In the genomic region with DNA sequence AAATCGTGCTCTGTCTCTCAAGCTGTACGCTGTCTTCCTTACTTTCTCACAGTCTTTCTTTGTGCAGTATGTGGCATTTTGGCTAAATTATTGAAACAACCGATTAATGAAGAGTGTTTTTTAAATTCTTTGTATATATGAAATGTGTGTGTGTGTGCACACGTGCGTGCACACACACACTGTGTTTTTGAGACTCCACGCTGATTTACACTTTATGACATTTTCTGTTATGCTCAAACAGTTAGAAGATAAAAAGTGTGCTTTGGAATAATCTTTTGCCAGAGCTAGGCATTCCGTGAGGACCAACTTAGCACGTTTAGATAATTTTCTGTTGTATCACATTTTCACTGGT, we compare ENCODE assay signal across 26 mouse cellular contexts. TPM values are rescaled to one million over a fixed set of nuclear protein-coding genes. Genes with fewer than 3 reads are reported as not detected.
A peak's percentile ranks its signal among the peaks of the same experiment; 100 is the strongest.
DNase-seq lines count a peak whose midpoint lies in the region; ATAC-seq lines count a peak whose summit lies in the region.
"Had no signal": no experiment of that assay in that cellular context is flagged by ENCODE, and none has a peak within 500 bp of the region (broad histone marks: within the 10 kb centered on the region; RNA-seq: fewer than 3 reads in every experiment).

No protein-coding gene starts in this region.

- H3K4me1 ChIP-seq in erythroblast, embryonic 14.5 days (ENCODE audit: control insufficient read depth): peaks cover 77% of the 10 kb centered on the region
- peaks cover 85% of the 10 kb centered on the region for H3K4me1 ChIP-seq in megakaryocyte, embryonic 14.5 days
- no peaks in the 10 kb centered on the region for H3K4me1 ChIP-seq in brown adipose tissue, adult 24 weeks (ENCODE audit: control insufficient read depth, insufficient read depth, insufficient read length, low read length)
- H3K4me1 ChIP-seq in liver, embryonic 16.5 days (ENCODE audit: control insufficient read depth, low read depth, low read length): peaks cover 54% of the 10 kb centered on the region

- H3K27ac ChIP-seq in brown adipose tissue, adult 24 weeks (replicated peaks; ENCODE audit: low read depth, low read length): peak overlapping the region; percentile 8; the same call in 1 of the 2 replicates
- peak overlapping the region; percentile 81 for H3K27ac ChIP-seq in liver, embryonic 16.5 days (ENCODE audit: low read length)
- H3K27ac ChIP-seq: embryonic facial prominence, embryonic 13.5 days; forebrain, embryonic 12.5 days; heart, adult 2 months; heart, embryonic 13.5 days; hindbrain, embryonic 14.5 days; left cerebral cortex, adult 2 months; limb, embryonic 12.5 days had no signal

- peak overlapping the region; percentile 47; the same call in 1 of the 2 replicates for H3K9ac ChIP-seq in liver, embryonic 16.5 days (ENCODE audit: low read depth, low read length)
- H3K9ac ChIP-seq: embryonic facial prominence, embryonic 13.5 days; forebrain, embryonic 12.5 days; forebrain, postnatal 0 days; heart, embryonic 13.5 days; hindbrain, embryonic 14.5 days; limb, embryonic 12.5 days had no signal

- no peak for ATAC-seq in erythroblast, adult 5-6 weeks (replicated peaks; ENCODE audit: low FRiP score, poor library complexity, severe bottlenecking)
- no peak for ATAC-seq in megakaryocyte, adult 5-6 weeks (ENCODE audit: poor library complexity, severe bottlenecking)
- no peak for ATAC-seq in liver, embryonic 16.5 days (ENCODE audit: low read depth)
- no peak for ATAC-seq in activated CD4-positive, CD25-positive, alpha-beta regulatory T cell, adult 4 months
- ATAC-seq: forebrain, postnatal 0 days; intestine, postnatal 0 days; lung, postnatal 0 days; midbrain, embryonic 16.5 days had no signal

- no peaks in the 10 kb centered on the region for H3K9me3 ChIP-seq in erythroblast, embryonic 14.5 days (ENCODE audit: control insufficient read depth, low read length)
- no peaks in the 10 kb centered on the region for H3K9me3 ChIP-seq in megakaryocyte, embryonic 14.5 days
- no peaks in the 10 kb centered on the region for H3K9me3 ChIP-seq in liver, embryonic 16.5 days (replicated peaks; ENCODE audit: control insufficient read depth, low read length)
- H3K9me3 ChIP-seq: embryonic facial prominence, embryonic 13.5 days; forebrain, embryonic 12.5 days; heart, embryonic 13.5 days; limb, embryonic 12.5 days had no signal

- H3K4me2 ChIP-seq in liver, embryonic 16.5 days (ENCODE audit: low read depth, low read length): peak overlapping the region; percentile 75
- H3K4me2 ChIP-seq: embryonic facial prominence, embryonic 13.5 days; forebrain, embryonic 12.5 days; heart, embryonic 13.5 days; hindbrain, embryonic 14.5 days; limb, embryonic 12.5 days; midbrain, embryonic 11.5 days had no signal

- DNase-seq in adrenal gland, postnatal 36 days: no peak
- DNase-seq: cerebellum, adult 11-12 months; cerebellum, adult 9-11 months; forebrain, postnatal 0 days; kidney, adult 9 months; kidney, postnatal 10 days; right cerebral cortex, adult 18-20 months; right cerebral cortex, postnatal 4 days had no signal

- peaks cover 44% of the 10 kb centered on the region for H3K36me3 ChIP-seq in erythroblast, embryonic 14.5 days (ENCODE audit: control insufficient read depth)
- H3K36me3 ChIP-seq in megakaryocyte, embryonic 14.5 days (replicated peaks; ENCODE audit: low read length): no peaks in the 10 kb centered on the region
- H3K36me3 ChIP-seq in liver, embryonic 16.5 days (ENCODE audit: control insufficient read depth, insufficient read depth): no peaks in the 10 kb centered on the region
- H3K36me3 ChIP-seq: embryonic facial prominence, embryonic 13.5 days; forebrain, embryonic 12.5 days; heart, embryonic 13.5 days; limb, embryonic 12.5 days had no signal

- peaks cover 3% of the 10 kb centered on the region; the same call in 1 of the 2 replicates for H3K27me3 ChIP-seq in erythroblast, embryonic 14.5 days (ENCODE audit: control insufficient read depth)
- H3K27me3 ChIP-seq in megakaryocyte, embryonic 14.5 days (replicated peaks): peaks cover 4% of the 10 kb centered on the region
- H3K27me3 ChIP-seq in liver, embryonic 16.5 days (ENCODE audit: control insufficient read depth, insufficient read depth, low read depth, low read length): no peaks in the 10 kb centered on the region; the same call in 1 of the 2 replicates

- H3K4me3 ChIP-seq in erythroblast, embryonic 14.5 days (replicated peaks): peak overlapping the region; percentile 47
- peak overlapping the region; percentile 83 for H3K4me3 ChIP-seq in megakaryocyte, embryonic 14.5 days (replicated peaks)
- no peak overlapping the region for H3K4me3 ChIP-seq in brown adipose tissue, adult 24 weeks (ENCODE audit: insufficient read depth, low read depth, low read length)
- H3K4me3 ChIP-seq in liver, embryonic 16.5 days (ENCODE audit: low read depth, low read length): peak overlapping the region; percentile 26
- H3K4me3 ChIP-seq: embryonic facial prominence, embryonic 13.5 days; forebrain, embryonic 12.5 days; heart, adult 2 months; heart, embryonic 13.5 days; left cerebral cortex, adult 2 months; limb, embryonic 12.5 days had no signal

- WGBS in liver, embryonic 16.5 days (ENCODE audit: insufficient replicate concordance): 58% methylated on average over 8 of the region's 8 CpGs

RNA-seq across cellular contexts. Expression of gene Ikzf1, which starts 6.0 kb away (rescaled TPM):
- polyA plus RNA-seq in erythroblast, embryonic 14.5 days (2012): 6.6 and 7.2 TPM in 2 replicates
- 61.1 and 70.4 TPM in 2 replicates for total RNA-seq in erythroblast, adult 5-6 weeks (2015; ENCODE audit: low replicate concordance)
- total RNA-seq in erythroblast, adult 5-6 weeks (2017; ENCODE audit: low replicate concordance): 27.2 and 32.0 TPM in 2 replicates
- 15.2 and 18.0 TPM in 2 replicates for polyA plus RNA-seq in megakaryocyte, embryonic 14.5 days (2012; ENCODE audit: insufficient read depth, low replicate concordance)
- 217 and 226 TPM in 2 replicates for total RNA-seq in megakaryocyte, adult 5-6 weeks (2015)
- 80.8 and 104 TPM in 2 replicates for total RNA-seq in megakaryocyte, adult 5-6 weeks (2017)
- 1.3 and 1.4 TPM in 2 replicates for polyA plus RNA-seq in brown adipose tissue, adult 24 weeks (2012; ENCODE audit: insufficient read depth, insufficient read length, missing spikeins)
- 32.8 and 35.1 TPM in 2 replicates for polyA plus RNA-seq in liver, embryonic 16.5 days (2015; fragmentation: Nextera tagmentation; extraction: Ambion mirVana)
- polyA plus RNA-seq in activated CD4-positive, CD25-positive, alpha-beta regulatory T cell, adult 4 months (2017; shearing (Covaris generic)): 100 to 1,000 TPM; 133 to 140 TPM
- 1 to 10 TPM; 1.8 to 2.5 TPM for total RNA-seq in adrenal gland, postnatal 36 days (2021)
